Mouse (Mus musculus) ES-E14 (cell line): ENCODE measurements around the gene Limd1. TPM values are rescaled to one million over a fixed set of nuclear protein-coding genes. Genes with fewer than 3 reads are reported as not detected.
"Not testable (repeated sequence)": the region's sequence is repeated elsewhere in the genome, so short reads cannot be mapped to it uniquely, and the experiment has no call there.

Source experiments
- DNase-seq: peaks from one replicate; pipeline ENCODE4 v3.0.0-alpha.2; 2013; ENCODE audit warnings: low read depth, low spot score
- H3K27ac ChIP-seq: 2 replicates; pipeline ENCODE4 v1.5.1; 2012; ENCODE audit warnings: low read depth, mild to moderate bottlenecking, low read length, moderate library complexity, mixed read lengths; ENCODE audit not compliant: poor library complexity, insufficient read depth, severe bottlenecking
- H3K36me3 ChIP-seq: 2 replicates; pipeline ENCODE4 v1.6.1; 2012; ENCODE audit warnings: mild to moderate bottlenecking, low read length, moderate library complexity, mixed read lengths; ENCODE audit not compliant: control insufficient read depth, poor library complexity, insufficient read depth, severe bottlenecking
- H3K4me1 ChIP-seq, 2 experiments: fragments of 150-350 bp in 1 of 2; sonication (generic) in 1 of 2; 2 replicates each; pipeline ENCODE4 v1.6.1; 2012; ENCODE audit warnings: low read length in 2 of 2, mild to moderate bottlenecking in 1 of 2, mixed read lengths in 1 of 2; ENCODE audit not compliant: control insufficient read depth in 2 of 2, insufficient read depth in 2 of 2, poor library complexity in 1 of 2
- H3K4me3 ChIP-seq, 2 experiments: fragments of 150-350 bp in 1 of 2; sonication (generic) in 1 of 2; 2 replicates each; pipeline ENCODE4 v1.5.1; 2012; ENCODE audit warnings: low read length in 2 of 2, low read depth in 1 of 2, mild to moderate bottlenecking in 1 of 2, mixed read lengths in 1 of 2; ENCODE audit not compliant: insufficient read depth in 1 of 2, poor library complexity in 1 of 2, severe bottlenecking in 1 of 2
- H3K9ac ChIP-seq: 2 replicates; pipeline ENCODE4 v1.6.1; 2012; ENCODE audit warnings: low read depth, mild to moderate bottlenecking, low read length, mixed read lengths; ENCODE audit not compliant: poor library complexity, insufficient read depth, severe bottlenecking
- H3K9me3 ChIP-seq: fragments of 150-350 bp; sonication (generic); 2 replicates; pipeline ENCODE4 v1.6.1; 2012; ENCODE audit warnings: low read depth, mild to moderate bottlenecking, low read length; ENCODE audit not compliant: control insufficient read depth, insufficient read depth
- CHD2 ChIP-seq: IDR thresholded peaks from 2 replicates; pipeline ENCODE4 v1.6.1; 2014; ENCODE audit warnings: mild to moderate bottlenecking, low read depth, low read length, inconsistent platforms
- HCFC1 ChIP-seq: IDR thresholded peaks from 2 replicates; pipeline ENCODE4 v1.6.1; 2012; ENCODE audit warnings: low read length, inconsistent platforms, borderline replicate concordance; ENCODE audit not compliant: insufficient read depth
- MAFK ChIP-seq: IDR thresholded peaks from 2 replicates; pipeline ENCODE4 v1.6.1; 2014; ENCODE audit warnings: mild to moderate bottlenecking, low read depth, low read length, inconsistent platforms; ENCODE audit not compliant: insufficient read depth
- ZC3H11A ChIP-seq: IDR thresholded peaks from 2 replicates; pipeline ENCODE4 v1.6.1; 2012; ENCODE audit warnings: low read depth, mild to moderate bottlenecking, inconsistent platforms, low read length, borderline replicate concordance
- ZNF384 ChIP-seq: IDR thresholded peaks from 2 replicates; pipeline ENCODE4 v1.6.1; 2012; ENCODE audit warnings: low read depth, low read length, inconsistent platforms
- in situ Hi-C, 2 experiments: fragments of 600-800 bp; cut with MboI; formaldehyde crosslinking; loops; one replicate each; pipeline ENCODE4 v1.15.1; 2025; ENCODE audit warnings: low sequenced_read_pairs in 2 of 2, inconsistent platforms in 1 of 2; ENCODE audit not compliant: unreplicated experiment in 2 of 2
- total RNA-seq: library from RNA; depleted of rRNA; stranded (reverse); fragments of 300-350 nt; gene quantifications from 2 replicates; pipeline ENCODE4 v1.2.3, GENCODE M21; 2012

The Limd1 gene
- total RNA-seq, 1 experiment = 16.2 TPM

DNA sequence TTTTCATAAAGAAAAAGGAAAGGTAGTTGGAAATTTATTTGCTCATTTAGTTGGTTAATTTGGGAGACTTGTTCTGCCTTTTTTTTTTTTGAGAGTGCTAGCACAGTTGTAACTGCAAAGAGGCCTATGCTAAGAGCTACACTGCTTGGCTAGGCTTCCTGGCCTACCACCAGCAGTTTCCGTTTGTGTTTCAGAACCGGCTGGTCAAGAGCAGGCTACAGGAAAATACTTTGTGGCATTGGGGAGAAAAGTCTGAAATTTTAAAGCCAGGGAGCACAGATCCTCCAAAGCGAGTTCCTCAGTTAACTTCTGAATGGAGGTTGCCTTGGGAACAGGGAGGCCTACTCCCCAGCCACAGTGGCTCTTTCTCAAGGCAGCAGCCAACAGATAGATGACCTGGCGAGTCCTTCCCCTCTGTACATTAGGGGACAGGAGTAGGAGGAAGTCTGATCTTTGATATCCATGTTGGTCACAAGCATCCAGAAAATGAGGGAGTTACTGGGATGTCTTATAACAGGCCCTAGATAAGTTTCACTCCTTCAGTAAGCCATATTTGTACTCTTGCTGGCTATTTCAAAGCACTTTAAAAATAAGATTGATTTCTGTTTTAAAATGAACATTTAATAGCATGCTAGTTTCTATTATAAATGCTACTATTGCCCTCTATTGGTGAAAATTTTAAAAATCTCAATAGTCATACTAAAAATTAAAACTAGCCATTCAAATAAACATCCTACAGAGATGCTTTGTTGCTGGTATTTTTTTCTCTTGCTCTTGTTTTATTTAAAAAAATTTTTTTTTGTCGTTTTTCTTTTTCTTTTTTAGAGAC lies 38.1 kb upstream of the Limd1 start:
- Histone ChIP-seq H3K4me3 (no peak overlapping the region), H3K9ac (no peak overlapping the region), H3K27ac (no peak overlapping the region), H3K36me3 (no peaks in the 10 kb centered on the region), H3K4me1 (no peaks in the 10 kb centered on the region), H3K9me3 (no peaks in the 10 kb centered on the region)
- TF ChIP-seq MAFK = no peak
- no peak for TF ChIP-seq CHD2
- no peak for TF ChIP-seq ZNF384
- no peak for TF ChIP-seq ZC3H11A
- TF ChIP-seq HCFC1 = no peak
- DNase-seq = no peak
- in situ Hi-C loops = no loop called here

DNA sequence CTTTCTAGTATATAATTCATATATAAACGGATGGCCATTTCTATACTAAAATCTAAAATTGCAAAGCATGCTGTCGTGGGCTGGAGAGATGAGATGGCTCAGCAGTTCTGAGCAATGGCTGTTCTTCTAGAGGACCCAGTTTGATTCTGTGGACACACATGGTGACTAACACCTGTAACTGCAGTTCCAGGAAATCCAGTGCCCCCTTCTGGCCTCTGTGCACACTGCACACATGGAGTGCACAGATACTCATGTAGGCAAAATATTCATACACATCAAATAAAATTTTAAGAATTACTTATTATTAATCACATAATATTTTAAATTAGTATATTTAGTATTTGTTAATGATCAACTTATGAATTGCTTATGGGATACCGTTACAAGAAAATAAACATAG lies 31.4 kb upstream of the Limd1 start:
- in situ Hi-C loops, H3K4me1 ChIP-seq, H3K27ac ChIP-seq, H3K9me3 ChIP-seq, H3K36me3 ChIP-seq, H3K4me3 ChIP-seq, H3K9ac ChIP-seq, DNase-seq: not testable (repeated sequence)

DNA sequence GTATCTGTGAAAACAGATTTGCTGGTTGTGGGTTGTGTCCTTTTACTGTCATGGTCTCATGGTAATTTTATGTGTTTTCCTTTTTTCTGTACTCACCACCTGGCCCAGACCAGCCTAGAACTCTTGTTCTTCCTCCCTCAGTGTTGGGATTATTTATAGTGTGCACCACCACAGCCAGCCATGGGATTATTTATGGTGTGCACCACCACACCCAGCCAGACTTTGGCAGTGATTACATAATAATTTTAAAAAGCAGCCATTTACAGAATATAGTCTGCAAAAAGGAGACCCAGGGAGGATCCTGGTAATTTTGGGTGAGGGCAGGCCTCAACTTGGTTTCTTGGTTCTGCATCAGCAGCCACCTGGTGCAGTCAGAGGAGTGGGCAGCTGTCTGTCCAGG lies 29.9 kb upstream of the Limd1 start:
- Histone ChIP-seq H3K9ac (no peak overlapping the region), H3K27ac (no peak overlapping the region), H3K36me3 (no peaks in the 10 kb centered on the region), H3K4me3 (no peak overlapping the region), H3K4me1 (no peaks in the 10 kb centered on the region), H3K9me3 (no peaks in the 10 kb centered on the region)
- TF ChIP-seq MAFK = no peak
- TF ChIP-seq ZC3H11A = no peak
- no peak for TF ChIP-seq HCFC1
- no peak for TF ChIP-seq ZNF384
- TF ChIP-seq CHD2 = no peak
- no peak for DNase-seq
- in situ Hi-C loops = no loop called here

DNA sequence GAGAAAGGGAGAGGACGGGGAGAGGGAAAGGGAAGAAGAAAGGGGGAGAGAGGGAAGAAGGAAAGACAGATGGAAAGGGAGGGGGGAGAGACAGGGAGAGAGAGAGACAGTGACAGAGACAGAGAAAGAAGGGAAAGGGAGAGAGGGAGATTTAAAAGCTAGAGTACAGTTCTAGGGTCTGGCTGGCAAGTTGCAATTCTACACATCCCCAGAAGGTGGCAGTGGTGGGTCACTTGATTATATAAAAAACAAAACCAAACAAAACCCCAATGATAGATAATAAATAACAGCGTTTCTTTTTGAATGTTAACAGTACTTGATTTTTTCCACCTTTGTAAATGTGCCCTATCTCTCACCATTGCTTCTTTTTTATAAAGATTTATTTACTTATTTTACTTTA lies 28.3 kb upstream of the Limd1 start:
- H3K36me3 ChIP-seq = no peaks in the 10 kb centered on the region; the same call in 1 of the 2 replicates
- no peaks in the 10 kb centered on the region for H3K9me3 ChIP-seq
- no peaks in the 10 kb centered on the region for H3K4me1 ChIP-seq
- in situ Hi-C loops = no loop called here
- H3K9ac ChIP-seq = no peak overlapping the region
- DNase-seq = peak; percentile 36
- no peak overlapping the region for H3K4me3 ChIP-seq
- TF ChIP-seq ZC3H11A (peak; percentile 63; the same call in 1 of the 2 replicates), MAFK (no peak), CHD2 (no peak), ZNF384 (no peak)
- no peak overlapping the region for H3K27ac ChIP-seq

DNA sequence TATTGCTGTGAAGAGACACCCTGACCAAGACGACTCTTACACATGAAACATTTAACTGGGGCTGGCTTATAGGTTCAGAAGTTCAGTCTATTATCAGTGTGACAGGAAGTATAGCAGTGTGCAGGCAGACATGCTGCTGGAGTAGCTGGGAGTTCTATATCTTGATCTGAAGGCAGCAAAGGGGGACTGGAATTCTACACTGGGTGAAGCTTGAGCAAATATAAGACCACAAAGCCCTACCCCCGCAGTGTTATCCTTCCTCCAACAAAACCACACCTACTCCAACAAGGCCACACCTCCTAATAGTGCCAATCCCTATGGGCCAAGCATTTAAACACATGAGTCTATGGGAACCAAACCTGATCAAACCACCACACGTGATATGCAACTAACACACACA lies 26.7 kb upstream of the Limd1 start:
- in situ Hi-C loops = no loop called here
- H3K4me1 ChIP-seq = peaks cover 0 to 1% of the 10 kb centered on the region in 2 experiments; a peak in 1 of 4 replicates
- TF ChIP-seq ZNF384 = no peak
- no peak for TF ChIP-seq CHD2
- TF ChIP-seq HCFC1 = no peak
- no peak for TF ChIP-seq ZC3H11A
- no peak for TF ChIP-seq MAFK
- no peaks in the 10 kb centered on the region for H3K9me3 ChIP-seq
- no peak overlapping the region for H3K9ac ChIP-seq
- H3K4me3 ChIP-seq = no peak overlapping the region
- H3K36me3 ChIP-seq = no peaks in the 10 kb centered on the region; the same call in 1 of the 2 replicates
- no peak overlapping the region for H3K27ac ChIP-seq
- DNase-seq = no peak
